Mouse (Mus musculus) heart, postnatal 0 days (tissue): ENCODE measurements around the gene Ppfia2.

Experiments used
- CTCF ChIP-seq: IDR thresholded peaks from 2 replicates; pipeline ENCODE4 v1.5.1; 2016; ENCODE audit warnings: antibody characterized with exemption, control low read depth, low read depth
- EP300 ChIP-seq: IDR thresholded peaks from 2 replicates; pipeline ENCODE4 v1.6.1; 2016; ENCODE audit warnings: antibody characterized with exemption, low read depth

DNA sequence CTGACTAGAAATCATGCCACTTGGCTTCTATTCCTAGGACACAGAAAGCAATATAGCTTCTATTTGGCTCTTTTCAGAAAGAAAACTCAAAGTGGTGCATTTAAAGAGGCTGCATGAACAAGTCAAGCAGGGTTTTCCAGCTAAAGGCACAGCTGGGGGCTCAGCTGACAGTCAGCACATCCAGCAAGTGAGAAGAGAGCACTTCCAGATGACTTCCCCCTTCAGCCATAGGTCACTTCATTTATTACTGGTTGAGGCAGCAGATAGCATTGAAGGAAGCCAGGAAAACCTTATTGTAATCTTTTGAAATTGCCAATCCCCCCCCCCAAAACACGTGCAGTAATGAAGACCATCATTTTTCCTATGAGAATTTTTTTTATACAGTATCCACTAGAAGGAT is 126.8 kb downstream of the Ppfia2 start:
- no peak for TF ChIP-seq CTCF
- no peak for TF ChIP-seq EP300
